Mouse (Mus musculus): ENCODE measurements around the gene Gm13199. TPM values are rescaled to one million over a fixed set of nuclear protein-coding genes. Genes with fewer than 3 reads are reported as not detected.

The Gm13199 gene
- polyA plus RNA-seq, 1 experiment, result not detected

- Histone ChIP-seq H3K4me1 (ENCODE audit: control insufficient read depth, insufficient read depth, low read length) (no peaks in the 10 kb centered on the region), H3K4me3 (ENCODE audit: insufficient read depth, low read depth, low read length) (no peak overlapping the region), H3K27ac (ENCODE audit: insufficient read depth, low read depth, low read length) (no peak overlapping the region)
- WGBS, result 94% methylated on average over 5 of the region's 5 CpGs
- TF ChIP-seq CTCF (IDR thresholded peaks at IDR 0.05; ENCODE audit: insufficient read depth, low read depth, low read length) (no peak), POLR2A (IDR thresholded peaks at IDR 0.05; ENCODE audit: insufficient read depth, low read depth, low read length) (no peak)
Measured at GRCm38 (mm10) chr2:5825265-5825913, 37.3 kb downstream of the Gm13199 start.

GRCm38 (mm10) chr2:5824685-5825084 is 38.0 kb downstream of the Gm13199 start:
- Histone ChIP-seq H3K4me1 (ENCODE audit: control insufficient read depth, insufficient read depth, low read length) (no peaks in the 10 kb centered on the region), H3K27ac (ENCODE audit: insufficient read depth, low read depth, low read length) (no peak overlapping the region), H3K4me3 (ENCODE audit: insufficient read depth, low read depth, low read length) (no peak overlapping the region)
- no peak for TF ChIP-seq CTCF (IDR thresholded peaks at IDR 0.05; ENCODE audit: insufficient read depth, low read depth, low read length)
- no peak for TF ChIP-seq POLR2A (IDR thresholded peaks at IDR 0.05; ENCODE audit: insufficient read depth, low read depth, low read length)
- WGBS, result 85% methylated on average over 5 of the region's 5 CpGs

- Histone ChIP-seq H3K4me3 (ENCODE audit: insufficient read depth, low read depth, low read length) (no peak overlapping the region), H3K27ac (ENCODE audit: insufficient read depth, low read depth, low read length) (no peak overlapping the region), H3K4me1 (ENCODE audit: control insufficient read depth, insufficient read depth, low read length) (no peaks in the 10 kb centered on the region)
- WGBS, result 13% methylated on average over 1 of the region's 1 CpGs
- TF ChIP-seq POLR2A (IDR thresholded peaks at IDR 0.05; ENCODE audit: insufficient read depth, low read depth, low read length), result no peak
- TF ChIP-seq CTCF (IDR thresholded peaks at IDR 0.05; ENCODE audit: insufficient read depth, low read depth, low read length), result no peak
Measured at GRCm38 (mm10) chr2:5824213-5824612, 38.5 kb downstream of the Gm13199 start.

- 91% methylated on average over 6 of the region's 6 CpGs for WGBS
- Histone ChIP-seq H3K27ac (ENCODE audit: insufficient read depth, low read depth, low read length) (no peak overlapping the region), H3K4me1 (ENCODE audit: control insufficient read depth, insufficient read depth, low read length) (no peaks in the 10 kb centered on the region), H3K4me3 (ENCODE audit: insufficient read depth, low read depth, low read length) (no peak overlapping the region)
- no peak for TF ChIP-seq CTCF (IDR thresholded peaks at IDR 0.05; ENCODE audit: insufficient read depth, low read depth, low read length)
- no peak for TF ChIP-seq POLR2A (IDR thresholded peaks at IDR 0.05; ENCODE audit: insufficient read depth, low read depth, low read length)
Measured at GRCm38 (mm10) chr2:5822449-5822848, 40.3 kb downstream of the Gm13199 start.

- H3K4me3 ChIP-seq (ENCODE audit: insufficient read depth, low read depth, low read length), result no peak overlapping the region
- H3K4me1 ChIP-seq (ENCODE audit: control insufficient read depth, insufficient read depth, low read length), result no peaks in the 10 kb centered on the region
- no peak overlapping the region for H3K27ac ChIP-seq (ENCODE audit: insufficient read depth, low read depth, low read length)
- 92% methylated on average over 10 of the region's 10 CpGs for WGBS
- no peak for TF ChIP-seq CTCF (IDR thresholded peaks at IDR 0.05; ENCODE audit: insufficient read depth, low read depth, low read length)
Measured at GRCm38 (mm10) chr2:5821264-5821663, 41.5 kb downstream of the Gm13199 start.

Other genes starting within 250 kb of the Gm13199 start
- gene Camk1d, start 148.4 kb downstream of the Gm13199 start, polyA plus RNA-seq (2012; ENCODE audit: insufficient read depth, insufficient read length, low replicate concordance, missing spikeins), result 58.0 TPM in 1 of 2 replicates, not detected in the other
- gene Nudt5, start 17.9 kb downstream of the Gm13199 start, polyA plus RNA-seq (2012; ENCODE audit: insufficient read depth, insufficient read length, low replicate concordance, missing spikeins), result not detected in 2 replicates
- not detected in 2 replicates for gene Cdc123, start 17.8 kb downstream of the Gm13199 start, polyA plus RNA-seq (2012; ENCODE audit: insufficient read depth, insufficient read length, low replicate concordance, missing spikeins)
- gene Sec61a2, start 32.5 kb upstream of the Gm13199 start, polyA plus RNA-seq (2012; ENCODE audit: insufficient read depth, insufficient read length, low replicate concordance, missing spikeins), result not detected in 2 replicates
- gene Dhtkd1, start 79.9 kb upstream of the Gm13199 start, polyA plus RNA-seq (2012; ENCODE audit: insufficient read depth, insufficient read length, low replicate concordance, missing spikeins), result not detected in 2 replicates
- not detected in 2 replicates for gene Upf2, start 88.5 kb upstream of the Gm13199 start, polyA plus RNA-seq (2012; ENCODE audit: insufficient read depth, insufficient read length, low replicate concordance, missing spikeins)